Mouse (Mus musculus) bone marrow macrophage, adult 2 months (primary cell): ENCODE results near the gene Mfrp.

Experiments used
- CTCF ChIP-seq: IDR thresholded peaks from 2 replicates; pipeline ENCODE4 v1.5.1; 2012; ENCODE audit warnings: low read depth, mild to moderate bottlenecking, low read length, moderate library complexity
- POLR2A ChIP-seq: IDR thresholded peaks from 2 replicates; pipeline ENCODE4 v1.6.1; 2012; ENCODE audit warnings: mild to moderate bottlenecking, low read depth, low read length, borderline replicate concordance

- no peak for TF ChIP-seq CTCF
- no peak for TF ChIP-seq POLR2A
Observed at GRCm38 (mm10) chr9:44116182-44116581, 14.7 kb downstream of the Mfrp start.
